Mouse (Mus musculus) hindbrain, embryonic 14.5 days (tissue): ENCODE measurements around the gene Tmtc1. TPM values are rescaled to one million over a fixed set of nuclear protein-coding genes. Genes with fewer than 3 reads are reported as not detected.

ENCODE experiments used
- ATAC-seq: fragments of 200-750 bp; cut with Nextera tagmentation; 2 replicates; pipeline ENCODE4 v1.8.0; 2017; ENCODE audit warnings: moderate number of reproducible peaks, mild to moderate bottlenecking, moderate TSS enrichment, moderate library complexity; ENCODE audit not compliant: low FRiP score
- DNase-seq: peaks from one replicate; pipeline ENCODE4 v3.0.0-alpha.2; 2015; ENCODE audit warnings: low spot score
- H3K27ac ChIP-seq: fragments of 300-500 bp; sonication (generic); 2 replicates; pipeline ENCODE4 v1.5.1; 2014; ENCODE audit warnings: mild to moderate bottlenecking, moderate library complexity
- H3K27me3 ChIP-seq: fragments of 300-500 bp; sonication (generic); 2 replicates; pipeline ENCODE4 v1.6.1; 2014; ENCODE audit warnings: mild to moderate bottlenecking, low read length, mixed read lengths; ENCODE audit not compliant: control insufficient read depth, insufficient read depth
- H3K36me3 ChIP-seq: fragments of 300-500 bp; sonication (generic); replicated peaks from 2 replicates; pipeline ENCODE4 v1.6.1; 2014; ENCODE audit not compliant: control insufficient read depth, insufficient read depth
- H3K4me1 ChIP-seq: fragments of 300-500 bp; sonication (generic); replicated peaks from 2 replicates; pipeline ENCODE4 v1.6.1; 2014; ENCODE audit warnings: antibody characterized with exemption, low read length, mixed read lengths; ENCODE audit not compliant: control insufficient read depth, insufficient read depth
- H3K4me2 ChIP-seq: fragments of 300-500 bp; sonication (generic); replicated peaks from 2 replicates; pipeline ENCODE4 v1.6.1; 2014; ENCODE audit warnings: mild to moderate bottlenecking, moderate library complexity
- H3K4me3 ChIP-seq: fragments of 300-500 bp; sonication (generic); replicated peaks from 2 replicates; pipeline ENCODE4 v1.5.1; 2014; ENCODE audit warnings: mild to moderate bottlenecking, low read length
- H3K9ac ChIP-seq: fragments of 300-500 bp; sonication (generic); 2 replicates; pipeline ENCODE4 v1.6.1; 2014
- H3K9me3 ChIP-seq: fragments of 300-500 bp; sonication (generic); 2 replicates; pipeline ENCODE4 v1.6.1; 2016; ENCODE audit warnings: low read length; ENCODE audit not compliant: control insufficient read depth
- WGBS: fragments of 180-500 bp; shearing (Covaris S2); extraction: QIAGEN DNeasy Blood & Tissue Kit; methylation state at CpG from one replicate; pipeline ENCODE4 v1.1.7; 2014; 5-methylcytosine and 5-hydroxymethylcytosine counted together
- polyA plus RNA-seq: library from polyadenylated mRNA; unstranded; fragments of >200 nt; fragmentation: Nextera tagmentation; extraction: Ambion mirVana; gene quantifications from 2 replicates; pipeline ENCODE4 v1.2.1, GENCODE M21; 2014

Tmtc1 gene
- polyA plus RNA-seq, 1 experiment from 2014 or later = 5.3 TPM

DNA sequence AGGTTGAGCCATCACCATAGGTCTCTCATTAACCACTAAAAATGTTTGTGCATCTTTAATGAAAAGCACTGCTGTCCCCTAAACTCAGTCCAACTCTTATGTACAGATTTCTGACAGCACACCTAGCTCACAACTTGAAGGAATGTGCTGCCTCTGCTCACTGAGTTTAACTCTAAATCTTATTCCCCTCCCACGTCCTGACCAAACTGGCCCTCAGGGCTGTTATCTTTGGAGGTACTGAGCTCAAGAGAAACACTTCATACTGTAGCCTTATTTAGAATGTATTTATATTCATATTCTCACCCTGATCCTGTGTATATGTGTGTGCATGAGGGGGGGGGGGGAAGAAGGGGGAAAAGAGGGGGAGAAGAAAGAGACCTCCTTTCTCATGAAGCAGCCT lies 236.7 kb downstream of the Tmtc1 start:
- no peak for DNase-seq

GRCm38 (mm10) chr6:148205134-148205533 lies 239.1 kb downstream of the Tmtc1 start:
- no peaks in the 10 kb centered on the region for H3K9me3 ChIP-seq
- no peak for DNase-seq
- H3K9ac ChIP-seq = no peak overlapping the region
- no peak overlapping the region for H3K27ac ChIP-seq
- no peak overlapping the region for H3K4me2 ChIP-seq
- peaks cover 44% of the 10 kb centered on the region for H3K36me3 ChIP-seq
- H3K4me3 ChIP-seq = no peak overlapping the region
- 91% methylated on average over 1 of the region's 1 CpGs for WGBS
- ATAC-seq = no peak
- peaks cover 1% of the 10 kb centered on the region; the same call in 1 of the 2 replicates for H3K4me1 ChIP-seq
- no peaks in the 10 kb centered on the region for H3K27me3 ChIP-seq

More for the DNA sequence above, 236.7 kb downstream of the Tmtc1 start:
- no peaks in the 10 kb centered on the region for H3K9me3 ChIP-seq
- no peak for ATAC-seq
- peaks cover 13% of the 10 kb centered on the region for H3K4me1 ChIP-seq
- 90% methylated on average over 1 of the region's 1 CpGs for WGBS
- H3K27me3 ChIP-seq = no peaks in the 10 kb centered on the region
- H3K27ac ChIP-seq = no peak overlapping the region
- no peak overlapping the region for H3K4me3 ChIP-seq
- no peak overlapping the region for H3K4me2 ChIP-seq
- H3K9ac ChIP-seq = no peak overlapping the region
- peaks cover 24% of the 10 kb centered on the region for H3K36me3 ChIP-seq

GRCm38 (mm10) chr6:148199729-148200128 lies 244.5 kb downstream of the Tmtc1 start:
- ATAC-seq (no peak), DNase-seq (no peak)
- Histone ChIP-seq H3K4me3 (no peak overlapping the region), H3K27me3 (no peaks in the 10 kb centered on the region), H3K27ac (no peak overlapping the region), H3K9me3 (no peaks in the 10 kb centered on the region), H3K36me3 (peaks cover 86% of the 10 kb centered on the region), H3K4me2 (no peak overlapping the region), H3K4me1 (no peaks in the 10 kb centered on the region), H3K9ac (no peak overlapping the region)
- WGBS = 96% methylated on average over 3 of the region's 3 CpGs

DNA sequence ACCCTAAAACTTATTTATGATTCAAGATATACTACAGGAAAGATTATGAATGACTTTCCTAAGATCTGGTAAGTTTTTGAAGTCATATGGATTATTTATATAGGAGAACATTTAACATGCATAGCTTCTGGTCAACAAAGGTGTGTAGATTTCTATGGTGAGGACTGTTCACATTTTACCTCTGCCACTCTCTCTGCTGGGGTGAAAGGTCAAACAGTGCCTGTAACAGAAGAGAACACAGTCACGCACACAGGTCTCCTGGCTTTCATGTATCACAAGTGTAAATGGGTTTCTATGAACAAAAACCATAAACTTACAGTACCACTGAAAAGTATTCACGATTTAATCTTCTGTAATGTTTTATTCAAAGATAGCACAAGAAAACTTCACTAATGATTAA lies 245.0 kb downstream of the Tmtc1 start:
- WGBS = 95% methylated on average over 2 of the region's 2 CpGs

GRCm38 (mm10) chr6:148193972-148194701 lies 250.1 kb downstream of the Tmtc1 start:
- H3K9ac ChIP-seq = no peak overlapping the region
- no peak overlapping the region for H3K27ac ChIP-seq
- DNase-seq (no peak), ATAC-seq (no peak)
- no peak overlapping the region for H3K4me2 ChIP-seq
- H3K9me3 ChIP-seq = no peaks in the 10 kb centered on the region
- H3K27me3 ChIP-seq = no peaks in the 10 kb centered on the region
- 93% methylated on average over 6 of the region's 6 CpGs for WGBS
- H3K36me3 ChIP-seq = peaks cover 90% of the 10 kb centered on the region
- H3K4me1 ChIP-seq = no peaks in the 10 kb centered on the region
- H3K4me3 ChIP-seq = no peak overlapping the region

More for the DNA sequence above, 245.0 kb downstream of the Tmtc1 start:
- Histone ChIP-seq H3K27ac (no peak overlapping the region), H3K36me3 (peaks cover 89% of the 10 kb centered on the region), H3K4me1 (no peaks in the 10 kb centered on the region), H3K4me3 (no peak overlapping the region), H3K9me3 (no peaks in the 10 kb centered on the region), H3K4me2 (no peak overlapping the region), H3K27me3 (no peaks in the 10 kb centered on the region), H3K9ac (no peak overlapping the region)
- DNase-seq (no peak), ATAC-seq (no peak)

DNA sequence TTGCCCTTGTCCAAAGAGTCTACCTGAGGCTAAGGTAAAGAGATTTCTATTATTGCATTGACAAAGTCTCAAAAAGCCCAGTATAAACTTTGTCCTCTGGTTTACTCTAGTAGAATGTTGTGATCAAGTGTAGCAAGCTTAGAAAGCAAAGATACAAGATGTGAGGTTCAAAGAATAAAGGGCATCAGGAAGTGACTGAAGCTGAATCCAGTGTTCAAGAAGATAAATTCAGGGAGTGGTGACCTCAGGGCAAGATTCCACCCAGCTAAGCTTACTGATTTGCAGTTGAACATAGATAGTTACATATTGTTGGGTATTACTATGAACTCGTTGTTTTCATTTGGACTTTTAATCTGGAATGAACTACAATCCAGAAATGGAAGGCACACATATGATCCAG lies 258.5 kb downstream of the Tmtc1 start:
- no peak for DNase-seq
- Histone ChIP-seq H3K27ac (no peak overlapping the region), H3K27me3 (no peaks in the 10 kb centered on the region), H3K9ac (no peak overlapping the region), H3K4me1 (no peaks in the 10 kb centered on the region), H3K9me3 (no peaks in the 10 kb centered on the region), H3K36me3 (peaks cover 94% of the 10 kb centered on the region), H3K4me3 (no peak overlapping the region), H3K4me2 (no peak overlapping the region)
- ATAC-seq = no peak
- 95% methylated on average over 1 of the region's 1 CpGs for WGBS

Other genes starting within 250 kb of the Tmtc1 start
- 207 and 220 TPM in 2 replicates for gene Ergic2, start 232.0 kb downstream of the Tmtc1 start, polyA plus RNA-seq